Mouse (Mus musculus): ENCODE data around the gene Zfp143. TPM values are rescaled to one million over a fixed set of nuclear protein-coding genes. Genes with fewer than 3 reads are reported as not detected.
A peak's percentile ranks its signal among the peaks of the same experiment; 100 is the strongest.

Zfp143 gene
- total and polyA plus RNA-seq, 2 experiments: 6.5 to 6.6 TPM

GRCm38 (mm10) chr7:110083386-110084165, 22.6 kb downstream of the Zfp143 start:
- Histone ChIP-seq H3K4me3 (ENCODE audit: insufficient read depth, low read depth, low read length) (no peak overlapping the region), H3K9ac (ENCODE audit: low read depth, low read length) (no peak overlapping the region), H3K27me3 (ENCODE audit: control insufficient read depth, insufficient read depth, low read length) (no peaks in the 10 kb centered on the region), H3K27ac (replicated peaks; ENCODE audit: insufficient read depth, low read depth, low read length) (no peak overlapping the region), H3K4me1 (ENCODE audit: control insufficient read depth, insufficient read depth, low read length) (peaks cover 5% of the 10 kb centered on the region; the same call in 1 of the 2 replicates), H3K79me2 (ENCODE audit: control insufficient read depth, insufficient read depth, low read length) (no peaks in the 10 kb centered on the region), H3K36me3 (ENCODE audit: control insufficient read depth, insufficient read depth, low read length) (peaks cover 54% of the 10 kb centered on the region)
- no peak for TF ChIP-seq POLR2A (IDR thresholded peaks at IDR 0.05; ENCODE audit: extremely low read depth, insufficient read depth, low read length)
- peak; percentile 31; the same call in 1 of the 2 replicates for TF ChIP-seq CTCF (IDR thresholded peaks at IDR 0.05; ENCODE audit: low read depth, low read length)
- WGBS: 71% methylated on average over 13 of the region's 13 CpGs
- peak; percentile 56 for DNase-seq (ENCODE audit: extremely low read depth, low read depth, low spot score)

GRCm38 (mm10) chr7:110085217-110085616, 24.2 kb downstream of the Zfp143 start:
- TF ChIP-seq CTCF (IDR thresholded peaks at IDR 0.05; ENCODE audit: low read depth, low read length) (no peak), POLR2A (IDR thresholded peaks at IDR 0.05; ENCODE audit: extremely low read depth, insufficient read depth, low read length) (no peak)
- H3K27ac ChIP-seq (replicated peaks; ENCODE audit: insufficient read depth, low read depth, low read length): no peak overlapping the region
- H3K4me1 ChIP-seq (ENCODE audit: control insufficient read depth, insufficient read depth, low read length): peaks cover 5% of the 10 kb centered on the region; the same call in 1 of the 2 replicates
- DNase-seq (ENCODE audit: extremely low read depth, low read depth, low spot score): no peak
- no peak overlapping the region for H3K9ac ChIP-seq (ENCODE audit: low read depth, low read length)
- no peaks in the 10 kb centered on the region for H3K79me2 ChIP-seq (ENCODE audit: control insufficient read depth, insufficient read depth, low read length)
- peaks cover 49% of the 10 kb centered on the region for H3K36me3 ChIP-seq (ENCODE audit: control insufficient read depth, insufficient read depth, low read length)
- H3K4me3 ChIP-seq (ENCODE audit: insufficient read depth, low read depth, low read length): no peak overlapping the region
- H3K27me3 ChIP-seq (ENCODE audit: control insufficient read depth, insufficient read depth, low read length): no peaks in the 10 kb centered on the region

- peak overlapping the region; percentile 70 for H3K27ac ChIP-seq (replicated peaks; ENCODE audit: insufficient read depth, low read depth, low read length)
- no peaks in the 10 kb centered on the region for H3K27me3 ChIP-seq (ENCODE audit: control insufficient read depth, insufficient read depth, low read length)
- 0 out of 2 replicates have a peak overlapping the region, but pooled peaks have one; percentile 14 for H3K9ac ChIP-seq (ENCODE audit: low read depth, low read length)
- TF ChIP-seq POLR2A (IDR thresholded peaks at IDR 0.05; ENCODE audit: extremely low read depth, insufficient read depth, low read length) (no peak), CTCF (IDR thresholded peaks at IDR 0.05; ENCODE audit: low read depth, low read length) (no peak)
- H3K4me1 ChIP-seq (ENCODE audit: control insufficient read depth, insufficient read depth, low read length): peaks cover 5% of the 10 kb centered on the region; the same call in 1 of the 2 replicates
- H3K4me3 ChIP-seq (ENCODE audit: insufficient read depth, low read depth, low read length): no peak overlapping the region
- peaks cover 51% of the 10 kb centered on the region for H3K36me3 ChIP-seq (ENCODE audit: control insufficient read depth, insufficient read depth, low read length)
- peak; percentile 96 for DNase-seq (ENCODE audit: extremely low read depth, low read depth, low spot score)
- 26% methylated on average over 4 of the region's 4 CpGs for WGBS
- H3K79me2 ChIP-seq (ENCODE audit: control insufficient read depth, insufficient read depth, low read length): no peaks in the 10 kb centered on the region
Observed at GRCm38 (mm10) chr7:110087914-110088313, 26.9 kb downstream of the Zfp143 start.

- Histone ChIP-seq H3K79me2 (ENCODE audit: control insufficient read depth, insufficient read depth, low read length) (no peaks in the 10 kb centered on the region), H3K27ac (replicated peaks; ENCODE audit: insufficient read depth, low read depth, low read length) (no peak overlapping the region), H3K36me3 (ENCODE audit: control insufficient read depth, insufficient read depth, low read length) (peaks cover 51% of the 10 kb centered on the region), H3K4me3 (ENCODE audit: insufficient read depth, low read depth, low read length) (no peak overlapping the region), H3K27me3 (ENCODE audit: control insufficient read depth, insufficient read depth, low read length) (no peaks in the 10 kb centered on the region), H3K9ac (ENCODE audit: low read depth, low read length) (no peak overlapping the region), H3K4me1 (ENCODE audit: control insufficient read depth, insufficient read depth, low read length) (peaks cover 6% of the 10 kb centered on the region)
- 82% methylated on average over 7 of the region's 7 CpGs for WGBS
- TF ChIP-seq CTCF (IDR thresholded peaks at IDR 0.05; ENCODE audit: low read depth, low read length) (no peak), POLR2A (IDR thresholded peaks at IDR 0.05; ENCODE audit: extremely low read depth, insufficient read depth, low read length) (no peak)
- peak; percentile 14 for DNase-seq (ENCODE audit: extremely low read depth, low read depth, low spot score)
Observed at GRCm38 (mm10) chr7:110091670-110092069, 30.7 kb downstream of the Zfp143 start.

GRCm38 (mm10) chr7:110096332-110096731, 35.3 kb downstream of the Zfp143 start:
- no peak overlapping the region for H3K9ac ChIP-seq (ENCODE audit: low read depth, low read length)
- H3K27me3 ChIP-seq (ENCODE audit: control insufficient read depth, insufficient read depth, low read length): no peaks in the 10 kb centered on the region
- H3K36me3 ChIP-seq (ENCODE audit: control insufficient read depth, insufficient read depth, low read length): peaks cover 39% of the 10 kb centered on the region
- no peaks in the 10 kb centered on the region for H3K79me2 ChIP-seq (ENCODE audit: control insufficient read depth, insufficient read depth, low read length)
- 56% methylated on average over 4 of the region's 4 CpGs for WGBS
- H3K4me3 ChIP-seq (ENCODE audit: insufficient read depth, low read depth, low read length): no peak overlapping the region
- TF ChIP-seq CTCF (IDR thresholded peaks at IDR 0.05; ENCODE audit: low read depth, low read length): no peak
- no peak for TF ChIP-seq POLR2A (IDR thresholded peaks at IDR 0.05; ENCODE audit: extremely low read depth, insufficient read depth, low read length)
- H3K27ac ChIP-seq (replicated peaks; ENCODE audit: insufficient read depth, low read depth, low read length): peak overlapping the region; percentile 67; the same call in 1 of the 2 replicates
- peaks cover 12% of the 10 kb centered on the region for H3K4me1 ChIP-seq (ENCODE audit: control insufficient read depth, insufficient read depth, low read length)
- no peak for DNase-seq (ENCODE audit: extremely low read depth, low read depth, low spot score)
